18 mouse cellular contexts compared by ENCODE assay signal in the genomic region with DNA sequence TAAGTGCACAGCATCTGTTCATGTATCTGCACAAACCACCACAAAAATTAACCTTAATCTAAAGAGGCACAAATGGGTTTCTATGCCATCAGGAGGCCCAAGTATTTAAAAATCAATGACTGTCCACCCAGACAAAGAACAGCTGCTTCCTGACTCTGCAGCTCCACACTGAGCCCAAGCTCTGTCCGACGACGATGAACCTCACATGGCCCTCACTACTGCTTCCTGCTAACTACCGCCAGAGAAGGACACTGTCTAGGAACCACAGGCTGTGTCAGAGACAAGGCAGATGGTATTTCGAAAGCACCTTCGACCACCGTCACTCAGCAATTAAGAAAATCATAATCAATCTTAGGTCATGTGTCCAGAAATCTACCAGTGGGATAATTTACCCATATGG. TPM values are rescaled to one million over a fixed set of nuclear protein-coding genes. Genes with fewer than 3 reads are reported as not detected.
A peak's percentile ranks its signal among the peaks of the same experiment; 100 is the strongest.
DNase-seq lines count a peak whose midpoint lies in the region; ATAC-seq and TF ChIP-seq lines count a peak whose summit lies in the region.
"Had no signal": no experiment of that assay in that cellular context is flagged by ENCODE, and none has a peak within 500 bp of the region (broad histone marks: within the 10 kb centered on the region; RNA-seq: fewer than 3 reads in every experiment).

No protein-coding gene starts in this region.

- 27% methylated on average over 7 of the region's 7 CpGs for WGBS in heart, postnatal 0 days
- WGBS in midbrain, embryonic 10.5 days: 46% methylated on average over 7 of the region's 7 CpGs
- WGBS in midbrain, postnatal 0 days: 39% methylated on average over 7 of the region's 7 CpGs
- WGBS in hindbrain, embryonic 14.5 days: 30% methylated on average over 7 of the region's 7 CpGs
- 31% methylated on average over 7 of the region's 7 CpGs for WGBS in midbrain, embryonic 15.5 days
- 49% methylated on average over 7 of the region's 7 CpGs for WGBS in forebrain, embryonic 12.5 days

- TF ChIP-seq EP300 in heart, postnatal 0 days (IDR thresholded peaks at IDR 0.05; ENCODE audit: low read depth): no peak

- TF ChIP-seq CTCF in heart, postnatal 0 days (IDR thresholded peaks at IDR 0.05; ENCODE audit: low read depth): no peak
- no peak for TF ChIP-seq CTCF in midbrain, postnatal 0 days (IDR thresholded peaks at IDR 0.05)

- peak; percentile 53 for DNase-seq in heart, postnatal 0 days (ENCODE audit: low spot score)
- no peak for DNase-seq in heart, postnatal 36 days
- no peak for DNase-seq in midbrain, embryonic 10.5 days (ENCODE audit: low spot score)
- no peak for DNase-seq in midbrain, postnatal 0 days (ENCODE audit: low spot score)
- no peak for DNase-seq in hindbrain, embryonic 14.5 days (ENCODE audit: low spot score)
- no peak for DNase-seq in ovary, postnatal 10 days (ENCODE audit: low spot score)
- DNase-seq: adrenal gland, postnatal 36 days; cerebellum, postnatal 10 days; heart, adult 18-20 months; kidney, adult 11 months; lung, postnatal 10 days; thymus, postnatal 36 days had no signal

- 0 out of 2 replicates have a peak overlapping the region, but pooled peaks have one; percentile 26 for H3K27ac ChIP-seq in heart, postnatal 0 days (ENCODE audit: low read depth)
- H3K27ac ChIP-seq in midbrain, embryonic 10.5 days (replicated peaks): peak overlapping the region; percentile 73
- no peak overlapping the region for H3K27ac ChIP-seq in midbrain, postnatal 0 days (ENCODE audit: low read depth, low read length)
- H3K27ac ChIP-seq in hindbrain, embryonic 14.5 days: no peak overlapping the region
- H3K27ac ChIP-seq in midbrain, embryonic 15.5 days: 0 out of 2 replicates have a peak overlapping the region, but pooled peaks have one; percentile 38
- no peak overlapping the region for H3K27ac ChIP-seq in forebrain, embryonic 12.5 days
- H3K27ac ChIP-seq: stomach, embryonic 15.5 days had no signal

- H3K4me3 ChIP-seq in heart, postnatal 0 days (ENCODE audit: low read depth, low read length): no peak overlapping the region
- peak overlapping the region; percentile 20; the same call in 1 of the 2 replicates for H3K4me3 ChIP-seq in midbrain, embryonic 10.5 days
- H3K4me3 ChIP-seq in midbrain, postnatal 0 days (ENCODE audit: low read depth, low read length): no peak overlapping the region
- no peak overlapping the region for H3K4me3 ChIP-seq in hindbrain, embryonic 14.5 days (replicated peaks; ENCODE audit: low read length)
- no peak overlapping the region for H3K4me3 ChIP-seq in midbrain, embryonic 15.5 days
- H3K4me3 ChIP-seq in forebrain, embryonic 12.5 days (replicated peaks): no peak overlapping the region
- H3K4me3 ChIP-seq: stomach, embryonic 15.5 days had no signal

- intact Hi-C loops in heart, postnatal 36 days (cut with DNase I): no loop called here

- no peak overlapping the region for H3K9ac ChIP-seq in heart, postnatal 0 days (replicated peaks; ENCODE audit: low read depth, low read length)
- H3K9ac ChIP-seq in midbrain, postnatal 0 days (replicated peaks; ENCODE audit: low read length, poor library complexity, severe bottlenecking): no peak overlapping the region
- H3K9ac ChIP-seq in hindbrain, embryonic 14.5 days: no peak overlapping the region
- no peak overlapping the region for H3K9ac ChIP-seq in midbrain, embryonic 15.5 days
- H3K9ac ChIP-seq in forebrain, embryonic 12.5 days: no peak overlapping the region
- H3K9ac ChIP-seq: stomach, embryonic 15.5 days had no signal

- no peaks in the 10 kb centered on the region for H3K36me3 ChIP-seq in heart, postnatal 0 days (replicated peaks; ENCODE audit: control insufficient read depth, insufficient read depth, low read length)
- H3K36me3 ChIP-seq in midbrain, embryonic 10.5 days: no peaks in the 10 kb centered on the region
- H3K36me3 ChIP-seq in midbrain, postnatal 0 days (ENCODE audit: insufficient read depth, low read length): no peaks in the 10 kb centered on the region
- no peaks in the 10 kb centered on the region for H3K36me3 ChIP-seq in hindbrain, embryonic 14.5 days (replicated peaks; ENCODE audit: control insufficient read depth, insufficient read depth)
- no peaks in the 10 kb centered on the region for H3K36me3 ChIP-seq in midbrain, embryonic 15.5 days (replicated peaks)
- H3K36me3 ChIP-seq in forebrain, embryonic 12.5 days (replicated peaks): no peaks in the 10 kb centered on the region
- H3K36me3 ChIP-seq: stomach, embryonic 15.5 days had no signal

- H3K27me3 ChIP-seq in heart, postnatal 0 days (ENCODE audit: control insufficient read depth, insufficient read depth, low read length): no peaks in the 10 kb centered on the region
- H3K27me3 ChIP-seq in midbrain, embryonic 10.5 days (ENCODE audit: low read depth, poor library complexity, severe bottlenecking): peaks cover 82% of the 10 kb centered on the region
- H3K27me3 ChIP-seq in midbrain, postnatal 0 days (ENCODE audit: insufficient read depth, low read length): no peaks in the 10 kb centered on the region
- H3K27me3 ChIP-seq in hindbrain, embryonic 14.5 days (ENCODE audit: control insufficient read depth, insufficient read depth, low read length): no peaks in the 10 kb centered on the region
- no peaks in the 10 kb centered on the region for H3K27me3 ChIP-seq in midbrain, embryonic 15.5 days (replicated peaks)
- peaks cover 13% of the 10 kb centered on the region; the same call in 1 of the 2 replicates for H3K27me3 ChIP-seq in forebrain, embryonic 12.5 days
- H3K27me3 ChIP-seq: stomach, embryonic 15.5 days had no signal

- peak; percentile 68 for ATAC-seq in heart, postnatal 0 days (ENCODE audit: insufficient read depth, low read depth)
- ATAC-seq in midbrain, postnatal 0 days (ENCODE audit: low FRiP score): no peak
- ATAC-seq in hindbrain, embryonic 14.5 days (ENCODE audit: low FRiP score): peak; percentile 78
- ATAC-seq in midbrain, embryonic 15.5 days (replicated peaks): no peak
- no peak for ATAC-seq in forebrain, embryonic 12.5 days (ENCODE audit: low FRiP score)
- ATAC-seq: activated CD4-positive, CD25-positive, alpha-beta regulatory T cell, adult 4 months; CD4-positive, CD25-positive, alpha-beta regulatory T cell, adult 4 months had no signal

- no peaks in the 10 kb centered on the region for H3K9me3 ChIP-seq in heart, postnatal 0 days (replicated peaks; ENCODE audit: control insufficient read depth, low read length)
- H3K9me3 ChIP-seq in midbrain, embryonic 10.5 days (replicated peaks): no peaks in the 10 kb centered on the region
- no peaks in the 10 kb centered on the region for H3K9me3 ChIP-seq in midbrain, postnatal 0 days (ENCODE audit: low read length)
- H3K9me3 ChIP-seq in hindbrain, embryonic 14.5 days (ENCODE audit: control insufficient read depth, low read length): no peaks in the 10 kb centered on the region
- no peaks in the 10 kb centered on the region for H3K9me3 ChIP-seq in midbrain, embryonic 15.5 days
- H3K9me3 ChIP-seq in forebrain, embryonic 12.5 days: no peaks in the 10 kb centered on the region
- H3K9me3 ChIP-seq: stomach, embryonic 15.5 days had no signal

- no peak overlapping the region for H3K4me2 ChIP-seq in heart, postnatal 0 days (ENCODE audit: low read depth, low read length)
- H3K4me2 ChIP-seq in midbrain, postnatal 0 days (ENCODE audit: low read depth, low read length, poor library complexity, severe bottlenecking): no peak overlapping the region
- H3K4me2 ChIP-seq in hindbrain, embryonic 14.5 days (replicated peaks): no peak overlapping the region
- H3K4me2 ChIP-seq in midbrain, embryonic 15.5 days: no peak overlapping the region
- no peak overlapping the region for H3K4me2 ChIP-seq in forebrain, embryonic 12.5 days
- H3K4me2 ChIP-seq: liver, embryonic 11.5 days; stomach, embryonic 15.5 days had no signal

- H3K4me1 ChIP-seq in heart, postnatal 0 days (ENCODE audit: control insufficient read depth, insufficient read depth): peaks cover 11% of the 10 kb centered on the region
- peaks cover 91% of the 10 kb centered on the region for H3K4me1 ChIP-seq in midbrain, embryonic 10.5 days
- H3K4me1 ChIP-seq in midbrain, postnatal 0 days (ENCODE audit: insufficient read depth, low read length): peaks cover 5% of the 10 kb centered on the region; the same call in 1 of the 2 replicates
- H3K4me1 ChIP-seq in hindbrain, embryonic 14.5 days (replicated peaks; ENCODE audit: control insufficient read depth, insufficient read depth, low read length): peaks cover 24% of the 10 kb centered on the region
- H3K4me1 ChIP-seq in midbrain, embryonic 15.5 days: peaks cover 38% of the 10 kb centered on the region
- peaks cover 44% of the 10 kb centered on the region for H3K4me1 ChIP-seq in forebrain, embryonic 12.5 days

RNA-seq across cellular contexts. Expression of a gene that starts 29.8 kb away (rescaled TPM):
- total RNA-seq in heart, postnatal 0 days (2014; rRNA removed; ENCODE audit: low replicate concordance): 3.7 and 5.4 TPM in 2 replicates
- polyA plus RNA-seq in heart, postnatal 0 days (2015; fragmentation: Nextera tagmentation; extraction: Ambion mirVana): 16.2 and 17.0 TPM in 2 replicates
- total RNA-seq in heart, postnatal 36 days (2021): 10 to 100 TPM; 22.1 to 26.5 TPM
- polyA plus RNA-seq in midbrain, embryonic 10.5 days (2016; fragmentation: Nextera tagmentation; extraction: Ambion mirVana): 58.8 and 80.0 TPM in 2 replicates
- total RNA-seq in midbrain, postnatal 0 days (2014; rRNA removed): 11.1 and 18.3 TPM in 2 replicates
- polyA plus RNA-seq in midbrain, postnatal 0 days (2015; fragmentation: Nextera tagmentation; extraction: Ambion mirVana): 48.1 and 59.5 TPM in 2 replicates
- polyA plus RNA-seq in hindbrain, embryonic 14.5 days (2014; fragmentation: Nextera tagmentation; extraction: Ambion mirVana): 36.2 and 45.2 TPM in 2 replicates
- polyA plus RNA-seq in midbrain, embryonic 15.5 days (2015; fragmentation: Nextera tagmentation; extraction: Ambion mirVana): 59.8 and 74.6 TPM in 2 replicates
- polyA plus RNA-seq in forebrain, embryonic 12.5 days (2016; fragmentation: Nextera tagmentation; extraction: Ambion mirVana): 45.7 and 47.7 TPM in 2 replicates

Comparison
In these comparisons a context has a peak if more than half of its experiments do, and no peak if none do; other contexts are left out.
1. H3K27ac ChIP-seq: peak in heart, postnatal 0 days (single experiment), midbrain, embryonic 10.5 days (single experiment) and midbrain, embryonic 15.5 days (single experiment); none in midbrain, postnatal 0 days (single experiment), hindbrain, embryonic 14.5 days (single experiment) and forebrain, embryonic 12.5 days (single experiment).
2. ATAC-seq: peak in heart, postnatal 0 days (single experiment) and hindbrain, embryonic 14.5 days (single experiment); none in midbrain, postnatal 0 days (single experiment), midbrain, embryonic 15.5 days (single experiment) and forebrain, embryonic 12.5 days (single experiment).